Mouse (Mus musculus) thymus, adult 2 months (tissue): Measurements from ENCODE around the gene E030018B13Rik. TPM values are rescaled to one million over a fixed set of nuclear protein-coding genes. Genes with fewer than 3 reads are reported as not detected.

Source experiments
- DNase-seq: peaks from one replicate; pipeline ENCODE4 v3.0.0; 2021
- H3K27ac ChIP-seq: fragments of 200-500 bp; 2 replicates; pipeline ENCODE4 v1.5.1; 2012; ENCODE audit warnings: low read length, control low read depth; ENCODE audit not compliant: control insufficient read depth, insufficient read depth
- H3K27me3 ChIP-seq: fragments of 200-500 bp; 2 replicates; pipeline ENCODE4 v1.6.1; 2012; ENCODE audit warnings: mild to moderate bottlenecking, low read length, moderate library complexity, mixed read lengths; ENCODE audit not compliant: control insufficient read depth, insufficient read depth
- H3K36me3 ChIP-seq: fragments of 200-500 bp; 2 replicates; pipeline ENCODE4 v1.6.1; 2012; ENCODE audit warnings: mild to moderate bottlenecking, low read length, moderate library complexity; ENCODE audit not compliant: control insufficient read depth, insufficient read depth
- H3K4me1 ChIP-seq: fragments of 200-500 bp; replicated peaks from 2 replicates; pipeline ENCODE4 v1.6.1; 2012; ENCODE audit warnings: low read length; ENCODE audit not compliant: control insufficient read depth, insufficient read depth
- H3K4me3 ChIP-seq: fragments of 200-500 bp; 2 replicates; pipeline ENCODE4 v1.5.1; 2012; ENCODE audit warnings: mild to moderate bottlenecking, low read length, control low read depth, moderate library complexity; ENCODE audit not compliant: control insufficient read depth, insufficient read depth
- CTCF ChIP-seq: fragments of 200-500 bp; IDR thresholded peaks from 2 replicates; pipeline ENCODE4 v1.5.1; 2012; ENCODE audit warnings: mild to moderate bottlenecking, control low read depth, low read length, moderate library complexity, borderline replicate concordance; ENCODE audit not compliant: control insufficient read depth, poor library complexity, insufficient read depth; ENCODE audit errors: extremely low read depth
- POLR2A ChIP-seq: fragments of 200-500 bp; IDR thresholded peaks from 2 replicates; pipeline ENCODE4 v1.6.1; 2012; ENCODE audit warnings: mild to moderate bottlenecking, low read length, control low read depth, moderate library complexity; ENCODE audit not compliant: control insufficient read depth, poor library complexity, insufficient read depth; ENCODE audit errors: extremely low read depth
- WGBS: fragments of 180-500 bp; shearing (Covaris S2); methylation state at CpG from one replicate; pipeline ENCODE4 v1.1.7; 2018; 5-methylcytosine and 5-hydroxymethylcytosine counted together
- polyA plus RNA-seq: library from polyadenylated mRNA; depleted of rRNA; stranded (reverse); fragments of >200 nt; gene quantifications from 2 replicates; pipeline ENCODE4 v1.2.3, GENCODE M21; 2012

E030018B13Rik gene
- polyA plus RNA-seq, 1 experiment: not detected

DNA sequence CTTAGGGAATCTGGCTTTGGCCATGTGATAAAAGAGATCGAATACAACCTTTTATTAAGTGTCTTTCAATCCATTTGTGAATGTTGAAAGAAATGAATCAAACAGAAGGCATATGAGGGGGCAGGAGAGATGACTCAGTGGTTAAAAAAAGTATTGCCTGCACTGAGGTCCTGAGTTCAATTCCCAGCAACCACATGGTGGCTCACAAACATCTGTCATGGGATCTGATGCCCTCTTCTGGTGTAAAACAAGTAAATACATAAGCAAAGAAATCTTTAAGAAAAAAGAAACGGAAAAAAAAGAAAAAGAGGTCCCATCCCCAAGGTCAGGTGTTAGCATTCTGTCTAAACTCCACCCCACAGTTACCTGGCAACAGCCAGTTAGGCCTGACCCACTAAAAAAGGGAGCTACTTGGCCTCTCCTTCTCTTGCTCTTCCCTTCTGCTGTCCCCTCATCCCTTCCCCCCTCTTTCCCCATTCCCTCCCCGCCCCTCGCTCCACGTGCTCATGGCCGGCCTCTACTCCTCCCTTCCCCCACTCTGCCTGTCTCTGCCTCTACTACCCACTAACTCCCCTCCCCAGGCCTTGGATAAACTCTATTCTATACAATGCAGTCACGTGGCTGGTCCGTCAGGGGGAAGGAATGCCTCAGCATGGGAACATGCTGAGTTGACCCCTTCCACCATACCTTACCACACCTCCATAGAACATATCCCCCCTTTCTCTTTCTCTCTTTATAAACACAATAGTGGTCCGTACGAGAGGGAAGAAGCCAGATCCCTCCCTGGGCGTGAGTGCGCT is 3.5 kb upstream of the E030018B13Rik start:
- no peak for DNase-seq
- H3K4me3 ChIP-seq: no peak overlapping the region
- WGBS: 89% methylated on average over 12 of the region's 12 CpGs
- TF ChIP-seq POLR2A (no peak), CTCF (no peak)
- peaks cover 74% of the 10 kb centered on the region for H3K4me1 ChIP-seq
- 0 out of 2 replicates have a peak, but pooled peaks cover 3% of the 10 kb centered on the region for H3K36me3 ChIP-seq
- H3K27ac ChIP-seq: no peak overlapping the region
- no peaks in the 10 kb centered on the region for H3K27me3 ChIP-seq

DNA sequence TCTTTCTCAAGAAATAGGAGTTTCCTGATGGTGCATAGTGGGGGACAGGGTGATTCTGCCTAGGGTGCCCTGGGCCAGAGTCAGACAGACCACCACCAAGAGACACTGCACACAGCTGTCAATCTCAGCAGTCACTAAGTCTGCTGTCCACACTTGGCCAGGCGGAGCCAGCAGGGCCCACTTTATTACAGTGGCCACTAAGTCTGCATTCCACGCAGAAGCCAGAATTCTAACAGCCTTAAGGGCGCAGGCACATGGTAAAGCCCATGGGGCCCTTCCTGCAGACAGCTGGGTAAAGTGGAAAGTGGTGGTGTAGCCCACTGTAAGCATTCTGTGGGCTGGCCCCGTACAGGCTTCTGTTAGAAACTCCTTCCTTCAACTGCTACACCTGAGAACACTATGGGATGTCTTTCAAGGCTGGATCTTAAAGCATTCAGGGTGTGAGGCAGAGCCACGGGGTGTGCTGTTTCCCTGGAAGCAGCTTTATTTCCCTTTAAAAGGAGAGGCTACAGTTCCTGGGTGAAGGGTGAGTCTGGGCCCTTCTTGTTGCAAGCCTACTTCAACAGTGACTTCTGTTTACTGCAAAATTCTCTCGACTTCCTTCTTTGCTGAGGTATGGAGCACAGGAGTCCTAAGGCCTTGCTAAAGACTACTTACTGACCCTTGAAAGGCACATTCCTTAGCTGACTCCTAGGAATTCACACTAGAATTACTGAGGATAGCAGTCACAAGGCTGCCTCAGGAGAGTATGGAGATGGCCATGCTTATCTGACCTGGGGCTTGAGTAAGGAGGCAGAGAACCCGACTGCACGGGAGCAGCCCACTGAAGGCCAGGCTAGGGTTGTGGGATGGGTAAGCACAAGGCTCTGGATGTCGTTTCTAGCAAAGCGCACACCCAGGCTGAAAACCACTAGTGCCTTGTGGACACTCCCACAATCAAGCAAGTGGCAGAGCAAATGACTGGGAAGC is 2.6 kb upstream of the E030018B13Rik start:
- WGBS: 62% methylated on average over 10 of the region's 10 CpGs
- no peaks in the 10 kb centered on the region for H3K27me3 ChIP-seq
- DNase-seq: no peak
- 0 out of 2 replicates have a peak, but pooled peaks cover 3% of the 10 kb centered on the region for H3K36me3 ChIP-seq
- H3K4me3 ChIP-seq: no peak overlapping the region
- H3K4me1 ChIP-seq: peaks cover 73% of the 10 kb centered on the region
- no peak overlapping the region for H3K27ac ChIP-seq
- TF ChIP-seq CTCF: no peak
- TF ChIP-seq POLR2A: no peak

DNA sequence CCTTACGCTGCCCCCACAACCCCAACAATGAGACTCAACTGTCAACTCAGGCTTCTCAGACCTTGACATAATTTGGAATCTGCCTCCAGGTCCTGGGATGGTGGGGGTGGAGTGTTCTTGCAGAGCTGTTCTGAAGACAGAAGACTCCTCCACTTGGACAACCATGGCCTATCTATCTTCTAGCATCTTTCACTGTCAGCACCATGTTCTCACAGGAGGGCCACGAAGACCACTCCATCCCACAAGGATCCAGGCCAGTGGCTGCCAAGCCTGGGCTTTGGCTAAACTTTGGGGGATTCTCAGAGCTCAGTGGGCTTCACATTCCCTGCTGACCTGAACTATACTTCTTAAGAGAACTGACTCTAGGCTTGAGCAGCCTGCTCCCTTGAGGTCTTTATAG is 1.8 kb upstream of the E030018B13Rik start:
- peaks cover 78% of the 10 kb centered on the region for H3K4me1 ChIP-seq
- no peak for DNase-seq
- H3K4me3 ChIP-seq: no peak overlapping the region
- WGBS: 95% methylated on average over 2 of the region's 2 CpGs
- H3K27ac ChIP-seq: no peak overlapping the region
- no peaks in the 10 kb centered on the region for H3K27me3 ChIP-seq
- TF ChIP-seq CTCF: no peak
- TF ChIP-seq POLR2A: no peak
- H3K36me3 ChIP-seq: 0 out of 2 replicates have a peak, but pooled peaks cover 3% of the 10 kb centered on the region

DNA sequence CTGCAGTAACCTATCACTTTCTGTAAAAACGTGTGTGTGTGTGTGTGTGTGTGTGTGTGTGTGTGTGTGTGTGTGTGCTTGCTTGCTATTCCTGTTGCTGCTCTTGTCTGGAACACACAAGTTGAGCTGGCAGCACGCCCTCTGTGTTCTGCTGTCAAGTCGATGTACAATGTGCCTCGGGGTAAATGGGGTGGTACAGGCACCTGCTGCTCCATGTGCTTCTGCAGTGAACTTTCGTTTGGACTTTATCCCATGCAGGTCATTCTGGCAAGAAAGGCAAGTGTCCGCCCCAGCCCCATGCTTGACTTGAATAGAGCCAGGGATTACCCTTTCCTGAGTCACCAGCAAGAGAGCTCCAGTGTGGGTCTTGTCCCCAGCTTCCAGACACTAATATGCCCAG is 1.0 kb downstream of the E030018B13Rik start:
- Histone ChIP-seq H3K27ac (no peak overlapping the region), H3K36me3 (0 out of 2 replicates have a peak, but pooled peaks cover 8% of the 10 kb centered on the region), H3K4me1 (peaks cover 67% of the 10 kb centered on the region), H3K27me3 (no peaks in the 10 kb centered on the region), H3K4me3 (no peak overlapping the region)
- no peak for DNase-seq
- 61% methylated on average over 6 of the region's 6 CpGs for WGBS
- TF ChIP-seq CTCF (no peak), POLR2A (no peak)

- H3K4me3 ChIP-seq: no peak overlapping the region
- TF ChIP-seq POLR2A: no peak
- TF ChIP-seq CTCF: no peak
- DNase-seq: no peak
- H3K27ac ChIP-seq: no peak overlapping the region
- H3K4me1 ChIP-seq: peaks cover 60% of the 10 kb centered on the region
- H3K27me3 ChIP-seq: no peaks in the 10 kb centered on the region
- 87% methylated on average over 12 of the region's 12 CpGs for WGBS
- 0 out of 2 replicates have a peak, but pooled peaks cover 8% of the 10 kb centered on the region for H3K36me3 ChIP-seq
These were observed 2.4 kb downstream of the E030018B13Rik start for GRCm38 (mm10) chr7:63918771-63919768.
